Mouse (Mus musculus): ENCODE measurements around the gene Nudt3.

DNA sequence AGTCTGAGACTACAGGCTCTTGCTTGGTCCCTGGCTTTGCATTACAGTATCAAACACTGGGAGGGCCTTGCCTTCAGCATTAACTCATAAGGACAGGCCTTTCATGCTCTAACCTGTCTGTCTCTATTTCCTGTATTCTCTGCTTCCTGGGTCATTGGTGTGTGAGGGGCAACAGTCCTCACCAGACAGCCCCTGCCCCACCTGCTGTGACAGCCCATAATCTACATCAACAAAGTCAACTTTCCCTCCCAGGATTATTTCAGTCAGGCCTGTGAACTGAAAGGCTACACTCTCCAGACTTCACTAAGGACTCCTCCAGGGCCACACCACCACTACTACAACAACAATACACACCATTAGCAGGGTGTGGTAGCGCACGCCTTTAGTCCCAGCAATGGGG lies 20.3 kb downstream of the Nudt3 start:
- TF ChIP-seq USF1 (IDR thresholded peaks at IDR 0.05; ENCODE audit: low read depth, low read length), result no peak
- TF ChIP-seq POLR2A (IDR thresholded peaks at IDR 0.05; ENCODE audit: low read depth, low read length), result no peak
- TF ChIP-seq NRF1 (IDR thresholded peaks at IDR 0.05; ENCODE audit: low read depth, low read length), result no peak
- TF ChIP-seq HCFC1 (IDR thresholded peaks at IDR 0.05; ENCODE audit: low read depth, low read length), result no peak
- TF ChIP-seq CTCF (conservative IDR thresholded peaks at IDR 0.05 in 1 of 2, IDR thresholded peaks at IDR 0.05 in 1 of 2; ENCODE audit: low read depth in 2 of 2, low read length in 2 of 2), result no peak
- no peak for TF ChIP-seq CHD2 (IDR thresholded peaks at IDR 0.05; ENCODE audit: low read length)
- no peak for TF ChIP-seq TCF12 (IDR thresholded peaks at IDR 0.05; ENCODE audit: low read depth, low read length)
